Mouse (Mus musculus) neural tube, embryonic 13.5 days (tissue): ENCODE data around the gene Ncl. TPM values are rescaled to one million over a fixed set of nuclear protein-coding genes. Genes with fewer than 3 reads are reported as not detected.

Source experiments
- ATAC-seq: fragments of 200-750 bp; cut with Nextera tagmentation; 2 replicates; pipeline ENCODE4 v1.8.0; 2017; ENCODE audit warnings: low read depth, mild to moderate bottlenecking, moderate TSS enrichment, moderate library complexity
- H3K27ac ChIP-seq: fragments of 300-500 bp; sonication (generic); replicated peaks from 2 replicates; pipeline ENCODE4 v1.5.1; 2015; ENCODE audit warnings: moderate library complexity, mild to moderate bottlenecking, inconsistent platforms
- H3K27me3 ChIP-seq: fragments of 300-500 bp; sonication (generic); 2 replicates; pipeline ENCODE4 v1.6.1; 2015; ENCODE audit warnings: mild to moderate bottlenecking, inconsistent platforms
- H3K36me3 ChIP-seq: fragments of 300-500 bp; sonication (generic); 2 replicates; pipeline ENCODE4 v1.6.1; 2015; ENCODE audit warnings: mild to moderate bottlenecking, inconsistent platforms
- H3K4me1 ChIP-seq: fragments of 300-500 bp; sonication (generic); replicated peaks from 2 replicates; pipeline ENCODE4 v1.6.1; 2015; ENCODE audit warnings: inconsistent platforms
- H3K4me2 ChIP-seq: fragments of 300-500 bp; sonication (generic); 2 replicates; pipeline ENCODE4 v1.6.1; 2015; ENCODE audit warnings: inconsistent platforms, mild to moderate bottlenecking, moderate library complexity
- H3K4me3 ChIP-seq: fragments of 300-500 bp; sonication (generic); 2 replicates; pipeline ENCODE4 v1.5.1; 2015; ENCODE audit warnings: mild to moderate bottlenecking, inconsistent platforms
- H3K9ac ChIP-seq: fragments of 300-500 bp; sonication (generic); 2 replicates; pipeline ENCODE4 v1.6.1; 2015; ENCODE audit warnings: moderate library complexity, mild to moderate bottlenecking, inconsistent platforms
- H3K9me3 ChIP-seq: fragments of 300-500 bp; sonication (generic); 2 replicates; pipeline ENCODE4 v1.6.1; 2016; ENCODE audit warnings: inconsistent platforms
- WGBS: fragments of 180-500 bp; shearing (Covaris S2); methylation state at CpG from one replicate; pipeline ENCODE4 v1.1.7; 2015; 5-methylcytosine and 5-hydroxymethylcytosine counted together
- polyA plus RNA-seq: library from polyadenylated mRNA; unstranded; fragments of >200 nt; fragmentation: Nextera tagmentation; extraction: Ambion mirVana; gene quantifications from 2 replicates; pipeline ENCODE4 v1.2.1, GENCODE M21; 2015

Ncl gene
- polyA plus RNA-seq, 1 experiment from 2014 or later = 213 TPM

GRCm38 (mm10) chr1:86391425-86391824 lies 32.2 kb upstream of the Ncl start:
- ATAC-seq = no peak
- WGBS = 73% methylated on average over 2 of the region's 2 CpGs
- H3K27me3 ChIP-seq = no peaks in the 10 kb centered on the region
- no peak overlapping the region for H3K27ac ChIP-seq
- H3K9ac ChIP-seq = no peak overlapping the region
- H3K9me3 ChIP-seq = no peaks in the 10 kb centered on the region
- H3K4me3 ChIP-seq = no peak overlapping the region
- H3K36me3 ChIP-seq = no peaks in the 10 kb centered on the region
- H3K4me2 ChIP-seq = no peak overlapping the region
- H3K4me1 ChIP-seq = no peaks in the 10 kb centered on the region; the same call in 1 of the 2 replicates

GRCm38 (mm10) chr1:86389230-86389629 lies 30.0 kb upstream of the Ncl start:
- Histone ChIP-seq H3K9me3 (no peaks in the 10 kb centered on the region), H3K27me3 (no peaks in the 10 kb centered on the region), H3K4me1 (no peaks in the 10 kb centered on the region; the same call in 1 of the 2 replicates), H3K36me3 (no peaks in the 10 kb centered on the region), H3K4me2 (no peak overlapping the region), H3K27ac (no peak overlapping the region), H3K4me3 (no peak overlapping the region), H3K9ac (no peak overlapping the region)
- ATAC-seq = peak; percentile 69; the same call in 1 of the 2 replicates
- WGBS = 4% methylated on average over 11 of the region's 11 CpGs

GRCm38 (mm10) chr1:86381027-86381426 lies 21.8 kb upstream of the Ncl start:
- no peak for ATAC-seq

GRCm38 (mm10) chr1:86379161-86379569 lies 20.0 kb upstream of the Ncl start:
- H3K36me3 ChIP-seq = no peaks in the 10 kb centered on the region
- no peak overlapping the region for H3K4me2 ChIP-seq
- H3K9ac ChIP-seq = no peak overlapping the region
- 0 out of 2 replicates have a peak, but pooled peaks cover 3% of the 10 kb centered on the region for H3K4me1 ChIP-seq
- H3K27ac ChIP-seq = no peak overlapping the region
- WGBS = 74% methylated on average over 9 of the region's 9 CpGs
- no peak for ATAC-seq
- H3K9me3 ChIP-seq = no peaks in the 10 kb centered on the region
- no peak overlapping the region for H3K4me3 ChIP-seq
- no peaks in the 10 kb centered on the region for H3K27me3 ChIP-seq

More at GRCm38 (mm10) chr1:86381027-86381426, 21.8 kb upstream of the Ncl start:
- 37% methylated on average over 13 of the region's 13 CpGs for WGBS
- Histone ChIP-seq H3K4me3 (no peak overlapping the region), H3K4me2 (0 out of 2 replicates have a peak overlapping the region, but pooled peaks have one; percentile 5), H3K9ac (no peak overlapping the region), H3K4me1 (0 out of 2 replicates have a peak, but pooled peaks cover 3% of the 10 kb centered on the region), H3K27ac (no peak overlapping the region), H3K36me3 (no peaks in the 10 kb centered on the region), H3K9me3 (no peaks in the 10 kb centered on the region), H3K27me3 (no peaks in the 10 kb centered on the region)

- Histone ChIP-seq H3K36me3 (no peaks in the 10 kb centered on the region), H3K27ac (no peak overlapping the region), H3K9me3 (no peaks in the 10 kb centered on the region), H3K4me2 (no peak overlapping the region), H3K27me3 (no peaks in the 10 kb centered on the region), H3K4me1 (0 out of 2 replicates have a peak, but pooled peaks cover 3% of the 10 kb centered on the region), H3K4me3 (no peak overlapping the region), H3K9ac (no peak overlapping the region)
- no peak for ATAC-seq
- 55% methylated on average over 6 of the region's 6 CpGs for WGBS
Measured at GRCm38 (mm10) chr1:86378662-86379061, 19.5 kb upstream of the Ncl start.

- H3K9me3 ChIP-seq = no peaks in the 10 kb centered on the region
- no peaks in the 10 kb centered on the region for H3K36me3 ChIP-seq
- 87% methylated on average over 5 of the region's 5 CpGs for WGBS
- 0 out of 2 replicates have a peak, but pooled peaks cover 3% of the 10 kb centered on the region for H3K4me1 ChIP-seq
- H3K4me2 ChIP-seq = no peak overlapping the region
- H3K9ac ChIP-seq = no peak overlapping the region
- ATAC-seq = no peak
- no peak overlapping the region for H3K27ac ChIP-seq
- no peak overlapping the region for H3K4me3 ChIP-seq
- no peaks in the 10 kb centered on the region for H3K27me3 ChIP-seq
Measured at GRCm38 (mm10) chr1:86376354-86376753, 17.2 kb upstream of the Ncl start.

- Histone ChIP-seq H3K4me2 (no peak overlapping the region), H3K9me3 (no peaks in the 10 kb centered on the region), H3K27me3 (no peaks in the 10 kb centered on the region), H3K4me3 (no peak overlapping the region), H3K36me3 (no peaks in the 10 kb centered on the region), H3K27ac (no peak overlapping the region), H3K4me1 (no peaks in the 10 kb centered on the region), H3K9ac (no peak overlapping the region)
- 49% methylated on average over 10 of the region's 10 CpGs for WGBS
- ATAC-seq = peak; percentile 40; the same call in 1 of the 2 replicates
Measured at GRCm38 (mm10) chr1:86371997-86372396, 12.8 kb upstream of the Ncl start.

- H3K9me3 ChIP-seq = no peaks in the 10 kb centered on the region
- H3K9ac ChIP-seq = no peak overlapping the region
- H3K27ac ChIP-seq = no peak overlapping the region
- no peak overlapping the region for H3K4me3 ChIP-seq
- H3K4me2 ChIP-seq = no peak overlapping the region
- 76% methylated on average over 4 of the region's 4 CpGs for WGBS
- ATAC-seq = no peak
- H3K4me1 ChIP-seq = no peaks in the 10 kb centered on the region
- H3K36me3 ChIP-seq = no peaks in the 10 kb centered on the region
- no peaks in the 10 kb centered on the region for H3K27me3 ChIP-seq
Measured at GRCm38 (mm10) chr1:86368086-86368485, 8.9 kb upstream of the Ncl start.

GRCm38 (mm10) chr1:86363671-86364070 lies 4.5 kb upstream of the Ncl start:
- no peak overlapping the region for H3K27ac ChIP-seq
- H3K36me3 ChIP-seq = no peaks in the 10 kb centered on the region
- 14% methylated on average over 6 of the region's 6 CpGs for WGBS
- ATAC-seq = no peak
- no peak overlapping the region for H3K4me3 ChIP-seq
- H3K9ac ChIP-seq = no peak overlapping the region
- H3K4me2 ChIP-seq = no peak overlapping the region
- no peaks in the 10 kb centered on the region for H3K9me3 ChIP-seq
- H3K27me3 ChIP-seq = no peaks in the 10 kb centered on the region
- peaks cover 12% of the 10 kb centered on the region for H3K4me1 ChIP-seq

GRCm38 (mm10) chr1:86361852-86362615 lies 2.8 kb upstream of the Ncl start:
- H3K27ac ChIP-seq = no peak overlapping the region
- H3K4me2 ChIP-seq = no peak overlapping the region
- 89% methylated on average over 4 of the region's 4 CpGs for WGBS
- H3K4me3 ChIP-seq = no peak overlapping the region
- no peaks in the 10 kb centered on the region for H3K27me3 ChIP-seq
- ATAC-seq = no peak
- H3K4me1 ChIP-seq = peaks cover 26% of the 10 kb centered on the region
- no peak overlapping the region for H3K9ac ChIP-seq
- H3K9me3 ChIP-seq = no peaks in the 10 kb centered on the region
- H3K36me3 ChIP-seq = peaks cover 7% of the 10 kb centered on the region

GRCm38 (mm10) chr1:86360441-86360840 lies 1.2 kb upstream of the Ncl start:
- 21% methylated on average over 12 of the region's 12 CpGs for WGBS
- Histone ChIP-seq H3K27ac (peak overlapping the region; percentile 98; the same call in 1 of the 2 replicates), H3K9me3 (no peaks in the 10 kb centered on the region), H3K4me1 (peaks cover 28% of the 10 kb centered on the region), H3K36me3 (peaks cover 23% of the 10 kb centered on the region), H3K4me3 (peak overlapping the region; percentile 81), H3K9ac (peak overlapping the region; percentile 87), H3K27me3 (no peaks in the 10 kb centered on the region), H3K4me2 (peak overlapping the region; percentile 89)
- ATAC-seq = no peak

GRCm38 (mm10) chr1:86359798-86360179 lies 589 bp upstream of the Ncl start:
- ATAC-seq = no peak
- Histone ChIP-seq H3K4me3 (peak overlapping the region; percentile 81), H3K27ac (peak overlapping the region; percentile 98), H3K4me2 (peak overlapping the region; percentile 89), H3K9me3 (no peaks in the 10 kb centered on the region), H3K36me3 (peaks cover 29% of the 10 kb centered on the region), H3K27me3 (no peaks in the 10 kb centered on the region), H3K4me1 (peaks cover 28% of the 10 kb centered on the region), H3K9ac (peak overlapping the region; percentile 87)
- WGBS = under 1% methylated on average over 26 of the region's 26 CpGs
